Mouse (Mus musculus) heart, embryonic 13.5 days (tissue): ENCODE data around the gene Tmcc1. TPM values are rescaled to one million over a fixed set of nuclear protein-coding genes. Genes with fewer than 3 reads are reported as not detected.

Experiments used
- ATAC-seq: fragments of 200-750 bp; cut with Nextera tagmentation; 2 replicates; pipeline ENCODE4 v1.8.0; 2017; ENCODE audit warnings: moderate TSS enrichment; ENCODE audit not compliant: insufficient number of reproducible peaks, low FRiP score, low TSS enrichment; ENCODE audit errors: extremely low read depth
- H3K27ac ChIP-seq: fragments of 300-500 bp; sonication (generic); replicated peaks from 2 replicates; pipeline ENCODE4 v1.5.1; 2015; ENCODE audit warnings: moderate library complexity, mild to moderate bottlenecking, inconsistent platforms
- H3K27me3 ChIP-seq: fragments of 300-500 bp; sonication (generic); replicated peaks from 2 replicates; pipeline ENCODE4 v1.6.1; 2015; ENCODE audit warnings: mild to moderate bottlenecking, inconsistent platforms
- H3K36me3 ChIP-seq: fragments of 300-500 bp; sonication (generic); 2 replicates; pipeline ENCODE4 v1.6.1; 2015; ENCODE audit warnings: mild to moderate bottlenecking, inconsistent platforms
- H3K4me1 ChIP-seq: fragments of 300-500 bp; sonication (generic); 2 replicates; pipeline ENCODE4 v1.6.1; 2015; ENCODE audit warnings: inconsistent platforms
- H3K4me2 ChIP-seq: fragments of 300-500 bp; sonication (generic); 2 replicates; pipeline ENCODE4 v1.6.1; 2015; ENCODE audit warnings: inconsistent platforms, mild to moderate bottlenecking, moderate library complexity
- H3K4me3 ChIP-seq: fragments of 300-500 bp; sonication (generic); 2 replicates; pipeline ENCODE4 v1.5.1; 2015; ENCODE audit warnings: moderate library complexity, mild to moderate bottlenecking, inconsistent platforms
- H3K9ac ChIP-seq: fragments of 300-500 bp; sonication (generic); 2 replicates; pipeline ENCODE4 v1.6.1; 2015; ENCODE audit warnings: inconsistent platforms, mild to moderate bottlenecking, moderate library complexity
- H3K9me3 ChIP-seq: fragments of 300-500 bp; sonication (generic); 2 replicates; pipeline ENCODE4 v1.6.1; 2016; ENCODE audit warnings: inconsistent platforms
- whole genome bisulfite sequencing: fragments of 180-500 bp; shearing (Covaris S2); methylation state at CpG from one replicate; pipeline ENCODE4 v1.1.7; 2015; ENCODE audit warnings: mixed read lengths; 5-methylcytosine and 5-hydroxymethylcytosine counted together
- polyA plus RNA-seq: library from polyadenylated mRNA; unstranded; fragments of >200 nt; fragmentation: Nextera tagmentation; extraction: Ambion mirVana; gene quantifications from 2 replicates; pipeline ENCODE4 v1.2.1, GENCODE M21; 2015

Gene Tmcc1
- polyA plus RNA-seq, 1 experiment from 2014 or later, result 10.5 TPM

DNA sequence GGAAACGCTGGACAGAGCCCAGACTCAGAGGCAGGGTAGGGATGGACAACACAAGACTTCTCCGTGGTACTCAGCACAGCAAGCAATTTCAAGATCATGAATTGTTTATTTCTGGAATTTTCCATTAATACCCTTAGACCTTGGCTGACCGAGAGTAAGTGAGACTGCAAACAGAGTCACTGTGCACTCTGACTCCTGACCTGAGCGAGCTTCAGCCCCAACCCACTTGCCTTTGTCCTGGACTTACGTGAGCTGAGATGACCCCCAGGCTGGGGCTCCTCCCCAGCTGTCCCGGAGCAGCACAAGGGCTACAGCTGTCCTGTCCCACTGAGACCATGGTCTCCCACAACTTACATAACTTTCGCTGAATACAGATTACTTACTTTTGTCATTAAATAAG is 210.4 kb downstream of the Tmcc1 start:
- peaks cover 21% of the 10 kb centered on the region for H3K36me3 ChIP-seq
- H3K27me3 ChIP-seq, result no peaks in the 10 kb centered on the region
- no peak overlapping the region for H3K4me3 ChIP-seq
- no peaks in the 10 kb centered on the region for H3K9me3 ChIP-seq
- peak overlapping the region; percentile 76; the same call in 1 of the 2 replicates for H3K4me2 ChIP-seq
- H3K9ac ChIP-seq, result peak overlapping the region; percentile 64
- 67% methylated on average over 7 of the region's 7 CpGs for WGBS
- peak overlapping the region; percentile 33 for H3K27ac ChIP-seq
- peaks cover 72% of the 10 kb centered on the region for H3K4me1 ChIP-seq
- no peak for ATAC-seq

DNA sequence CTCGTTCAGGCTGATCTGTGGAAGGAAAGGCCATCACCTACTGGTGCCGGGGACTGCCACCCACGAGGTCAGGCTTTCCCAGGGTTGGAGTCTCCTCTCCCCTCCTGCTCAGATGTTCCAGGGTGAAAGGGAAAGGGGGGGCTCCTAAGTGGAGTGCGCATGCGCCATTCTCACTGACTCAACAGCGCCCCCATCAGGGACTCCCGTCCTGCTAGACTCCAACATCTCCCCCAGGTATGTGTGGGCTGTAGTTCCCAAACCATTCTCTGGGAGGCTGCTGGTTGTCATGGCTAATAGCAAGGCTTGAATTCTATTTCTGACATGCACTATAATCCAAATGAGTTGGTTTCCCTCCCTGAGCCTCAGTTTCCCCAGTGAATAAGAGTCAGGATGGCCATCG is 214.7 kb downstream of the Tmcc1 start:
- no peak for ATAC-seq
- 67% methylated on average over 8 of the region's 8 CpGs for WGBS

DNA sequence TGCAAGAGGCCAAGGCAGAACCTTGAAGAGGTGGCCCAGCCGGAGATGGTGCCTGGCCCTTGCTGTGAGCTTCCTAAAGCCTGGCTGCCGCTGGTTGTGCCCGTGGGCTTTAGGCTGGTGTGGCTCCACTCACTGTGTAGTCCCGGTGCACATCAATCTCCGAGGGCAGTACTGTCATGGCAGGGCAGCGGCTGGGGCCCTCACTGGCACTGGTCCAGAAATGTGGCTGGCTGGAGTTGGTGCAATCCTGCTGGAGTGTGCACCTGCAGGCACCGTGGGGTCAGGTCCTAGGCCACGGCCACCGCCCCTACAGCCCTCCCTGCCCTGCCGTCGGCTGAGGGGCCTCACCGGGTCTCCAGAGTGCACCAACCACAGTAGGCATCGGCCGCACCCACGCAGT is 215.5 kb downstream of the Tmcc1 start:
- Histone ChIP-seq H3K27me3 (no peaks in the 10 kb centered on the region), H3K4me1 (peaks cover 39% of the 10 kb centered on the region), H3K27ac (no peak overlapping the region), H3K36me3 (peaks cover 55% of the 10 kb centered on the region), H3K4me3 (no peak overlapping the region), H3K9me3 (no peaks in the 10 kb centered on the region), H3K9ac (no peak overlapping the region), H3K4me2 (no peak overlapping the region)
- ATAC-seq, result no peak
- WGBS, result 80% methylated on average over 15 of the region's 15 CpGs

More for the DNA sequence above, 214.7 kb downstream of the Tmcc1 start:
- Histone ChIP-seq H3K4me2 (no peak overlapping the region), H3K27ac (no peak overlapping the region), H3K4me3 (no peak overlapping the region), H3K9me3 (no peaks in the 10 kb centered on the region), H3K9ac (no peak overlapping the region), H3K27me3 (no peaks in the 10 kb centered on the region), H3K36me3 (peaks cover 55% of the 10 kb centered on the region), H3K4me1 (peaks cover 43% of the 10 kb centered on the region)

DNA sequence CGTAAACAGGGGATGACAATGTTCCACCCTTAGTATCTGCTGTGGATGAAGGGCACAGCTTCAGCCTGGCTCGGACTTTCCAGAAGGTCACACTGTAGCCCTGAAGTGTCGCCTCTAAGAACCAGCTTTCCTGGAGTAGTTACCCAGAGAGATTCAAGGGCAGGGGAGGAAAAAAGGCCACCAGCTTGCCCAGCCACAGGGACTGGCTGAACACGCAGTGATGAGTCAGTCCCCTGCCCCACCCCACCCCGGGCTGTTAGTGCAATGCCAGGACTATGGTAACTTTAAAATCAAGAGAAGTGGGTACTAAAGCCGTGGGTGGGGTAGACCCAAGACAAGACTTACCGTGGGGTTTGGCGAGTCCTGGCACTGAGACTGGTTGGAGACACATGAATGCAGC is 217.7 kb downstream of the Tmcc1 start:
- no peak for ATAC-seq

DNA sequence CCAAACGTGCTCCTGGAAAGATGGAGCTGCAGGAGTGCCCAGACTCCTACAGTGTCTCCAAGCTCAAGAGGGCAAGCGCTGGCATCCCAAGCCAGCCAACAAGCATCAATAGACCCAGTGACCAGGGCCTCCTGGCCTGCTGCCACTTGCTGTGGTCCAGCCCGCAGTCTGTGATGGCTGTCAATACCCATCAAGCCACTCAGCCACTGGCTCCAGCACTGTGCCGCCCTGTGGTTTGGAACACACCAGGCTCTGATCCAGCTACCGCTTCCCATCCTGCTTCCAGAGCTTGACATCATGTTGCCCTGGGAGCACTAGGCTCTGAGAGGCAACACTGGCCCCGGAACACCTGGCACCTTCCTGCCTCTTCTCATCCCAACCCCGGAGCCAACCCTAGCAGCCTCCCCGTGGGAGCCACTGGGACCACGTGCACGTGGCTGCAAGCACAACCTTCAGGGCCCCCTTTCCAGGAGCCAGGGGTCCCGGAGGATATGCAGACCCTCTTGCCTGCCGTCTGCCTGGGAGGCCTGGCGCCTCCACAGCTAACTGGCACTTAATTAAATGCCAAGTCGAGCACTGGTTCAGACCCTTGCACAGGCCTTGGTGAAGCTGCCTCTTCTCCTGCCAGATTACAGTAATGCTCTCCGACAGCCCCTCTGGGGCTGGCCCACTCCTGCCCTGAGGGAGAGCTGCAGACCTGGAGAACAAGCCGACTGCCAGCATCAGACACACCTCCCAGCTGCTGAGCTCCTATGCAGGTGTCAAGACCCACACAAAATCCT is 219.2 kb downstream of the Tmcc1 start:
- Histone ChIP-seq H3K27me3 (no peaks in the 10 kb centered on the region), H3K4me3 (no peak overlapping the region), H3K9ac (no peak overlapping the region), H3K27ac (no peak overlapping the region), H3K9me3 (no peaks in the 10 kb centered on the region), H3K4me2 (no peak overlapping the region), H3K4me1 (peaks cover 49% of the 10 kb centered on the region), H3K36me3 (peaks cover 51% of the 10 kb centered on the region)
- 77% methylated on average over 16 of the region's 16 CpGs for WGBS
- ATAC-seq, result no peak

More for the DNA sequence above, 217.7 kb downstream of the Tmcc1 start:
- H3K9ac ChIP-seq, result no peak overlapping the region
- peaks cover 51% of the 10 kb centered on the region for H3K4me1 ChIP-seq
- no peak overlapping the region for H3K4me2 ChIP-seq
- no peak overlapping the region for H3K4me3 ChIP-seq
- H3K9me3 ChIP-seq, result no peaks in the 10 kb centered on the region
- WGBS, result 71% methylated on average over 8 of the region's 8 CpGs
- no peak overlapping the region for H3K27ac ChIP-seq
- no peaks in the 10 kb centered on the region for H3K27me3 ChIP-seq
- peaks cover 59% of the 10 kb centered on the region for H3K36me3 ChIP-seq

DNA sequence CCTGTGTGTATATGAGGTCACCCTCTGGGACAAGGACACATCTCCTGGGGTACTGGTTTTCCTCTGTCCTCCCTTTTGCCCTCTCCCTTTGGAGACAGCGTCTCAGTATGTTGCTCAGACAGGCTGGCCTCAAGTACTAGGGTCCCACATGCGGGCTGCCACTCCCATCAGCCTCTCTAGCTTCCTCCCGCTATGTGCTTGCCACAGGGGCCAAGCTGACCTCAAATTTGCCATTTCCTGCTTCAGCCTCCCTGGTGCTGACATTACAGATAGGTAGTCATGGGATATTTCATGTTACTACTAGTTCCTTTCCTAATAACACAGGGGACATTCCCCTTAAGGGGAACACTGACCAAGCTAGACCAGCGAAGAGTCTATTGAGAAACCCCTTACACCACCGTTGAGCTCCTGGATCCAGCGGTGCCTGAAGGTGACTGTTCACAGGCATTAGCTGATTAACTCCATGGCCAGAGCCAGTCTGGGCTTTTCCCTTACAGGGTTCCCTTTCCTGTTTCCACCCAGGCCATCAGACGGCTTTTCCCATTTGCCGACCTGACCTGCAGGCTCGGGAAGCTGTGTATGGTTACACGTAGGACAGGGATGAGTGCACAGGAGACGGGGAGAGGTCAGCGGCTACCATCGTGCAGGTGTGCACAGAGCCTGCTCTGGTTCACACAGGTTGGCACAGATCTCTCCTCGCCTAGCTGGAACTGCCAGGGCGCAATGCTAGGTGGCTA is 220.0 kb downstream of the Tmcc1 start:
- no peak overlapping the region for H3K4me2 ChIP-seq
- H3K27me3 ChIP-seq, result no peaks in the 10 kb centered on the region
- no peaks in the 10 kb centered on the region for H3K9me3 ChIP-seq
- no peak overlapping the region for H3K9ac ChIP-seq
- no peak for ATAC-seq
- H3K36me3 ChIP-seq, result peaks cover 54% of the 10 kb centered on the region
- no peak overlapping the region for H3K4me3 ChIP-seq
- 75% methylated on average over 15 of the region's 15 CpGs for WGBS
- no peak overlapping the region for H3K27ac ChIP-seq
- peaks cover 55% of the 10 kb centered on the region for H3K4me1 ChIP-seq

DNA sequence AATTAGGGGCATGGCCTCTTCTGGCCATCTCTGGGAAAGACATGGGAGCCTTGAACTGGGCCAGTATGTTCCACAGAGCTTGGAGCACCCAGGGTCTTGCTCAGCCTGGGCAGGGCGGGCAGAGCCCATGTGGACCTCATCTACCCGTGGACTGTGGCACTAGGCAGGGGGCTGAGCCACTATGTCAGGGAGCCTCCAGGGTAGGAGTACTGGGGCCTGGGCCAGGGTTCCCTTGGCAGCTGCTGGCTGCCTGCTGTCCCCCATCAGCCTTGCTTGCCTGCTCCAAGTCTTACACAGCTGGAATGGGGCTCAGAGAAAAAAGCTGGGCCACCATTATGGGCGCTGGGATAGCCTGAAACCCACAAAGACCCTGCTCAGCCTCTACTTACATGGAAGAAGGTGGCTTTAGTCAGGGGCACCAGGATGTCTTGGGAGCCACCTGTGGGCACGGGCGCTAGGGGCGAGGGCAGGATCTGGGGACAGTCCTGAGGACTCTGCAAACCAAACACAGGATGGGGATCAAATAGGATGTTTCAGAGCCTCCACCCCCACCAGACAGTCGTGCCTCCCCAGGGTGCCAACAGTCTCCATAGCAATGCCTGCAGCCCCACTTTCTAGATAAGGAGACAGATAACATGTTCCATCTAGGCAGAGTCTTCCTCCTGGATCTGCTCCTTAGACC is 221.1 kb downstream of the Tmcc1 start:
- ATAC-seq, result no peak
- Histone ChIP-seq H3K9me3 (no peaks in the 10 kb centered on the region), H3K27ac (no peak overlapping the region), H3K36me3 (peaks cover 57% of the 10 kb centered on the region), H3K27me3 (no peaks in the 10 kb centered on the region), H3K4me1 (peaks cover 49% of the 10 kb centered on the region), H3K9ac (0 out of 2 replicates have a peak overlapping the region, but pooled peaks have one; percentile 16), H3K4me2 (no peak overlapping the region), H3K4me3 (no peak overlapping the region)
- 71% methylated on average over 7 of the region's 7 CpGs for WGBS

DNA sequence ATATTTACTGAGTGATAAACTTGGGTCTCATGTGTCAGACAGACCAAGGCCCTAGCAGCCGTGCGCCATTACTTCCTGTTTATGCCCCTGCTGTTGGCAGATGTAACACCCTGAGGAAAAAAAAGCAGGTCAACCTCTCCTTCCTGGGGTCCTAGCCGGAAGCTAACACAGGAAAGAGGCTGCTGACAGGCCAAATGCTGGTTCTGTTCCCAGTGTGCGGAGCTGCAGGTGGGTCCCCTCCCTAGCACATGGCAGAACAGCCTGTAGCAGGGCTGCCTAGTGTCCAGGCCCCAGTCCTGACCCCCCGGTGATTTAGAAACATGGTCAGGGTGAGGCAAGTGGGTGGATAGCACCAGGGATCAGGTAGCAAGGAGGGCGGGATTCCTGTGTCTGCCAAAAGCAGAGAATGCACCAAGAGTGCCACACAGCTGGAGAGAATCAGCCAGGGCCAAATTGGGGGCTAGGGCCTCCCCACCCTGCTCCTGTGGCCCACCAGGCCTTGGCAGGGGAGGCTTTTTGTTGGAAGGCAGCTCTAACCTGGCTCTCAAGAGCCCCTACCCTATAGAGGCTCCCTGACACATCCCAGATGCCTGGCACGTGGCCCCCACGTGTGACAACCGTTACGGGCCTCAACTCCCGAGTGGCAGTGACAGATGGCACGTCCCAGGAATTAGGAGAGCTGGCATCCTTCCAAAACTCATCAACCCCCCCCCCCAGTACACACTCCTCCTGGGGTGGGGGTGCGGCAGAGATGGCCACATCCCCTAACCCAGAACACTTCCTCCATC is 221.8 kb downstream of the Tmcc1 start:
- ATAC-seq, result no peak
- Histone ChIP-seq H3K9ac (peak overlapping the region; percentile 34; the same call in 1 of the 2 replicates), H3K4me3 (no peak overlapping the region), H3K4me2 (no peak overlapping the region), H3K27ac (peak overlapping the region; percentile 51), H3K4me1 (peaks cover 49% of the 10 kb centered on the region), H3K27me3 (no peaks in the 10 kb centered on the region), H3K9me3 (no peaks in the 10 kb centered on the region), H3K36me3 (peaks cover 58% of the 10 kb centered on the region)
- WGBS, result 35% methylated on average over 13 of the region's 13 CpGs

DNA sequence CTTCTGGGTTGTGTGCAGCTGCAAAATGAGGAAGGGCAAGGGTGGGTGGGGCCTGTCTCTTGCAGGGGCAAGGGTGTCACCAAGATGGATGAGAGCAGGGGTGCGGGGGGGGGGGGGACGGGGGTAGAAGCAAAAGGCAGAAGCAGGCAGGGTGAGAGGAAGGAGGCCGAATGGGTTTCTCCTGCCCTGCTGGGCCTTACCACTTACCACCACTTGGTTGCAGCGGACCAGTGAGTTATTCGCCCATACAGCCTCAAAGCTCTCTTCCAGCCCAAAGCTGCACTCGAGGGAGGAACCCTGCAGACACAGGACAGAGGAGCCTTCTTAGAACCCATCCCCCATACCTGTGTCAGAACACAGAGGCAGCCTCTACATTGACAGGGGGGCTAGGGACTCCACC is 223.3 kb downstream of the Tmcc1 start:
- H3K4me3 ChIP-seq, result no peak overlapping the region
- no peaks in the 10 kb centered on the region for H3K27me3 ChIP-seq
- H3K9me3 ChIP-seq, result no peaks in the 10 kb centered on the region
- ATAC-seq, result no peak
- peaks cover 54% of the 10 kb centered on the region for H3K36me3 ChIP-seq
- H3K27ac ChIP-seq, result no peak overlapping the region
- peaks cover 49% of the 10 kb centered on the region for H3K4me1 ChIP-seq
- H3K4me2 ChIP-seq, result no peak overlapping the region
- no peak overlapping the region for H3K9ac ChIP-seq
- WGBS, result 67% methylated on average over 5 of the region's 6 CpGs

DNA sequence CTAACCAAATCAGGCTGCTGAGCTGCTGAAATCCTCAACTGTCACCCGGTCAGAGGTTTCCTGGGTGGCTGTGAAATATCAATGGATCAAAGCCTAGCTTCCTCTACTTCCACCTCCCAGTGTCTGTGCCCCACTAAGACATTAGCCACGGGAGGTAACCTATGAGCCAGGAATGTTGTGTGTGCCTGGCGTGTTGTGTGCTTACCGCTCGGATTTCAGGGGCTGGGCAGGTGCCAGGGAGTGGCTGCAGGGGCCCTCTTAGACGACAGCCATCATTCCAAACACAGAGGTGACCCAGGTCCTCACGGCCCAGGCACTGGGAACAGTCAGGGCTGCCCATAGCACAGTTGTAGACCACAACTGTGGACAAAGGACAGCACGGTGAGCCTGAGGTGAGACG is 224.2 kb downstream of the Tmcc1 start:
- H3K9me3 ChIP-seq, result no peaks in the 10 kb centered on the region
- H3K4me3 ChIP-seq, result no peak overlapping the region
- no peak for ATAC-seq
- peaks cover 42% of the 10 kb centered on the region for H3K4me1 ChIP-seq
- 64% methylated on average over 9 of the region's 9 CpGs for WGBS
- peaks cover 55% of the 10 kb centered on the region for H3K36me3 ChIP-seq
- 0 out of 2 replicates have a peak, but pooled peaks cover 1% of the 10 kb centered on the region for H3K27me3 ChIP-seq
- H3K27ac ChIP-seq, result no peak overlapping the region
- no peak overlapping the region for H3K4me2 ChIP-seq
- H3K9ac ChIP-seq, result no peak overlapping the region

DNA sequence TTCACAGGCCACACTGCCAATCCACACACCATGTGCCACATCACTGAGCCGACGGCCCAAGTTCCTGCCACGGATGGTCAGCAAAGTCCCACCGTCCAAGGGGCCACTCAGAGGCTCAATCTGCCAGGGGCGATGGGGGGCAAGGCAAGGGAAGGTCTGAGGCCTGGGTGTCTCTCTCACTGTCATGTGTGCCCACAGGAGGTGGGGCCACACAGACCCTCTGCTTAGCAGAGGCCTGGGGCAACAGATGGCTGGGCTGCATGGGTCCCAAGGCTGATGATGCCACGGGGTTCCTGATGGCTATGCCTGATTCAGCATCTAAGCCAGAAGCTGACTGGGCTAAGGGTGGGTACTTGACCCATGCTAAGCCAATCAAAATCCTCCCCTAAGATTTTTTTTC is 224.6 kb downstream of the Tmcc1 start:
- no peak overlapping the region for H3K27ac ChIP-seq
- no peak overlapping the region for H3K4me3 ChIP-seq
- WGBS, result 80% methylated on average over 6 of the region's 6 CpGs
- H3K27me3 ChIP-seq, result 0 out of 2 replicates have a peak, but pooled peaks cover 4% of the 10 kb centered on the region
- no peaks in the 10 kb centered on the region for H3K9me3 ChIP-seq
- no peak for ATAC-seq
- H3K36me3 ChIP-seq, result peaks cover 58% of the 10 kb centered on the region
- peaks cover 38% of the 10 kb centered on the region for H3K4me1 ChIP-seq
- no peak overlapping the region for H3K4me2 ChIP-seq
- no peak overlapping the region for H3K9ac ChIP-seq
